Mouse (Mus musculus) layer of hippocampus, postnatal 36 days (tissue): ENCODE results near the gene Adamts8. TPM values are rescaled to one million over a fixed set of nuclear protein-coding genes. Genes with fewer than 3 reads are reported as not detected.

Experiments
- DNase-seq, 2 experiments: peaks; one replicate each; pipeline ENCODE4 v3.0.0; 2022
- total RNA-seq, 2 experiments: library from RNA; stranded (reverse); gene quantifications; 2 replicates each; pipeline ENCODE4 v1.2.3; 2021

The Adamts8 gene
- total RNA-seq: 1 to 10 TPM; 2.9 to 4.0 TPM

DNA sequence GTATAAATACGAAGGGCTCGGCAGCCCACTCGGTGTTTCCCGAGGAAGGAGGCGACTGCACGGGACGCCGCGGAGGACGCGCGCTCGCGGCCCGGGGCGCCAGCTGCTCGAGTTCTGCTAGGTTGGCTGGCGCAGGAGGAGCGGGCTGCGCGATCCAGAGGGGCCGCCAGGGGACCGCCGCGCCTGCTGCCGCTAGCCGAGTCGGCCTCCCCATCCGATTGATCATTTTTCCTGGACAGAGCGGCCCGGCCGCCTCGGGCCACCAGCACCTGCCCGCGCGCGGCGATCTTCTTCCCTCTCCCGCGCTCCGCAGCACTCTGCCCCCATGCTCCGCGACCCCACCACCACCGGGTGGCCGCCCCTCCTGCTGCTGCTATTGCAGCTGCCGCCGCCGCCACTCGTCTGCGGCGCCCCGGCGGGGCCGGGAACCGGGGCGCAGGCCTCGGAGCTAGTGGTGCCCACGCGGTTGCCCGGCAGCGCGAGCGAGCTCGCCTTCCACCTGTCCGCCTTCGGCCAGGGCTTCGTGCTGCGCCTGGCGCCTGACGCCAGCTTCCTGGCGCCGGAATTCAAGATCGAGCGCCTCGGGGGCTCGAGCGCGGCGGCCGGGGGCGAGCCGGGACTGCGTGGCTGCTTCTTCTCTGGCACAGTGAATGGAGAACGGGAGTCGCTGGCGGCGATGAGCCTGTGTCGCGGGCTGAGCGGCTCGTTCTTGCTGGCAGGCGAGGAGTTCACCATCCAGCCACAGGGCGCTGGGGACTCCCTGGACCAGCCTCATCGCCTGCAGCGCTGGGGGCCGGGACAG lies at the start of gene Adamts8:
Adamts8 (plus strand) TSS at position 51 of the 802 bp plus-strand sequence.
- peak; percentile 37 to 46 for DNase-seq

GRCm38 (mm10) chr9:30895618-30896017 lies 46.7 kb upstream of the Adamts8 start:
- no peak for DNase-seq

DNA sequence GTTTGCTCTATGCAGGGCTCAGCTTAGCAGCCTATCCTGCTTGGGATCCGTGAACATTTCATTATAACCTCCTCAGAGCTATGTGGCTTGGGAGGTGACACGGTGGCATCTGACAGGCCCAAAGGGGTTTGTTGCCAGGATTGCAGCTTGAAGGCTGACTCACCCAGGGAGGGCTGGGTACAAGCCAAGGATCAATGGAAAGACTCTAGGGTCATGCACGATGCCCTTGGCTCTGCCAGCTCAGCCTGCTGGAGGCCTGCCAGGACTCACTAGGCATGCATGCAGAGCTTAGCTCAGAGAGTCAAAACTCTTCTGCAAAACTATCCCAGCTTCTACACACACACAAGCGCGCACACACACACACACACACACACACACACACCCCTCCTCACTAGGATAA lies 45.6 kb upstream of the Adamts8 start:
- peak in 1 of 2 experiments; percentile 17 for DNase-seq

GRCm38 (mm10) chr9:30897169-30897568 lies 45.2 kb upstream of the Adamts8 start:
- no peak for DNase-seq

- no peak for DNase-seq
Measured at GRCm38 (mm10) chr9:30902152-30902551, 40.2 kb upstream of the Adamts8 start.

GRCm38 (mm10) chr9:30902641-30903040 lies 39.7 kb upstream of the Adamts8 start:
- no peak for DNase-seq

DNA sequence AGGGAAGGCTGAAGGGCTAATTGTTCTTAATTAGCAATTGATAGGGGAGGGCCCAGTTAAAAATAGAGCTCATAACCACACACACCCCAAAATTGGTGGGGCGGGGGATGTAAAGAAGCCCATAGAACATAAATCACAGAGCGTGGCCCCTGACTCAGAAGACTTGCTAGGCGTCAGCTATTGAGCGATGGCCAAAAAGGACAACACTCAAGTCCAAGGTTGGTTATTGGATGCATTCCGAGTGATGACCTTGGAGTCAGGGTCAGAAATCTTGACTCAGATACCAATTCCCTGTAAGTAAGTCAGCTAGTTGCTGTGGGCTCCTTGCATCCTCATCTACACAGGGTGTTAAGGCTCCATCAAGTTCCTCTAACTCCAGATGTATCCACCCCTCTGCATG lies 39.1 kb upstream of the Adamts8 start:
- no peak for DNase-seq

GRCm38 (mm10) chr9:30905861-30906260 lies 36.5 kb upstream of the Adamts8 start:
- DNase-seq: no peak

- DNase-seq: no peak
Measured at GRCm38 (mm10) chr9:30906426-30906825, 35.9 kb upstream of the Adamts8 start.

DNA sequence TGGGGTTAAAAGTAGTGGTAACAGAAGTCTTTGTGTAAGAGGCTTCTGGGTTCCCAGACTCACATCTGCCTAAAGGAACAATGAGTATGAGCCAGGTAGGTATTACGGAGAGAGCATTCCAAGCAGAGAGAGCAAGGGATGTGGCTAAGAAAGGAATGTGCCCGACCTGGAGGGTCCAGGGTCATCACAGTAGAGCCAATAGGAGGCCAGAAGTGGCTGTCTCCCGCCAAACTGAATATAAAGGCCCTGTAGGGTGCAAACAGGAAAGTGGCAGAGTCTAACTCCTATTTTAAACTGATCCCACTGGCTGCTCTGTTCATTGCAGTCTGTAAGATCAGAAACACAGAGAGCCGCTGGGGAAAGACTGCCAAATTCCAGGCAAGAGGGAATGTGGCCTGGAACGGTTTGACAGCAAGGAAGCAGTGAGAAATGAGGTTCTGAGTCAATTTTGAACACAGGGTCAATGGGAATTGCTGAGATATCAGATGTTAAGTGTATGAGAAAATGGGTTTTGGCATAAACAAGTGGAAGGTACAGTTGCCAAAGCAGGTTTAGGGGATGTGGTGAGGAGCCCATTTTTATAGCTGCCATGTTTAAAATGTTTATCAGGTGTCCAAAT lies 34.6 kb upstream of the Adamts8 start:
- DNase-seq: no peak

DNA sequence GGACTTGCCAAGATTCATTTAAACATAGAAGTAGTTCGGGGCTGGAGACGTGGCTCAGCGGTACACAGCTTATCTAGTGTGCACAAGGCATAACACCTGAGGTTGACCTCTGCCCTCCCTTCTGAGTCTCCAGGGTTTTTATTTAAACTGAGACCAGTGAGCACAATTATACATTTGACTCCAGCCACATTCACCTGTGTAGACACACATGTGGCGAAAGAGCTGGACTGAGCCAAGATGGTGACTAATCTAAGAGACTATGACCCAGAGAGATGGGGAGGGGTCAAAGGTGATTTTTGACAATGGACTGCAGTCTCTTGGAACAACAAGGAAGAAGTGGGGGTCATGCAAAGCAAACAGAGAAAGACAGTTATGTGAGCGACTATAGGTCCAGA lies 34.1 kb upstream of the Adamts8 start:
- DNase-seq: no peak

DNA sequence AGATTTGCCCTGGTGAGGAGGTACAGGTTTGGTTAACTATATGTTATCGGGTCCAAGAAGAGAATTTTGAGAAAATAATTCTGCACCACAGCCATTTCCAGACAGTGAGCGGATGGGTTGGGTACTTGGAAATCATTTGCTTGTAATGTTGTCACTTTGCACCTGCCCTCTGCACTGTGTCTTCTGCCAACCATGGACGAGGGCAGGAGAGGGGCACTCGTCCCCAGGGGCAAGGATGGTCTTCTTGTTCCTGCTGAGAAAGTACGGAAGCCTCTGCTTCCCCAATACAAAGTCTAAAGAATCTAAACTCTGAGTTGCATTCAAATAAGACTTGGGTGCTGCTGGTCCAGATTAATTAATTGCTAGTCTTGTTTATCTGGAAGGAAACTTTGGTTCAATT lies 33.4 kb upstream of the Adamts8 start:
- DNase-seq: no peak

DNA sequence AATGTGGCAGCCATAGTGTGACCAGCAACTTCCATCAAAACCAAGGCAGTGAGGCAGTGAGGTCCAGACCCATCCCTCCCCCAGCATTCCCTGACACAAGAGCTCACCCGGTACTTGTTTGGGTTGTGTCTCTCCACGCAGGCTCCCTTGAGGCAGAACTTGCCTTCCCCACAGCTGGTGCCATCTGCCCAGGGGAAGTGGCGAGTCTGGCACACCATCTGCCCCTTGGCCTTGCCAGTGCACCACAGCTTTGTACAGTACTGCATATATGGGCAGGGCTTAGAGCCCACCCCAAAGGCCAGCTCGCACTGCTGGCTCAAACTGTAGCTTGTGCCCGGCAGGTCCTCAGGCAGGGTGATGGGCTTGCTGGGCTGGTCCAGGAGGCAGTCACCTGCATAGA lies 31.9 kb upstream of the Adamts8 start:
- no peak for DNase-seq

- no peak for DNase-seq
Measured at GRCm38 (mm10) chr9:30912161-30912560, 30.2 kb upstream of the Adamts8 start.

- DNase-seq: no peak
Measured at GRCm38 (mm10) chr9:30913429-30913828, 28.9 kb upstream of the Adamts8 start.

DNA sequence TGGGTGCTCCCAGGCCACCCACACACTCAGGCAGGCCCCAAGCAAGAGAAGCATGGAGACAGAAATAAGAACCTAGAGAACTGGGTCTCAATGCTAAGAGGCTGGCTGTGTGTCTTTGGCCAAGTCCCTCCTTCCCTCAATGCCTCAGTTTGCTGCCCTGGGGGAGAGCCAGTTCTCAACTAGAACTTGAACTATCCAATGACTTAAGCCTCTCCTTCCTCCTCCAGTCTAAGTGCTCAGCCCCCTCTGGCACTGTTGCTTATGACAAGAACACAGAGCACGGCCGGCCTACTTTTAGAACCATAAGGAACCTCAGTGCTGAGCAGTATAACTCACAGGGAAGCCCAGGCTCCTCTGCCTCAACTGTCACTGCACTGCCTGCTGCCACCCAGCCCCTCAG lies 28.1 kb upstream of the Adamts8 start:
- no peak for DNase-seq

DNA sequence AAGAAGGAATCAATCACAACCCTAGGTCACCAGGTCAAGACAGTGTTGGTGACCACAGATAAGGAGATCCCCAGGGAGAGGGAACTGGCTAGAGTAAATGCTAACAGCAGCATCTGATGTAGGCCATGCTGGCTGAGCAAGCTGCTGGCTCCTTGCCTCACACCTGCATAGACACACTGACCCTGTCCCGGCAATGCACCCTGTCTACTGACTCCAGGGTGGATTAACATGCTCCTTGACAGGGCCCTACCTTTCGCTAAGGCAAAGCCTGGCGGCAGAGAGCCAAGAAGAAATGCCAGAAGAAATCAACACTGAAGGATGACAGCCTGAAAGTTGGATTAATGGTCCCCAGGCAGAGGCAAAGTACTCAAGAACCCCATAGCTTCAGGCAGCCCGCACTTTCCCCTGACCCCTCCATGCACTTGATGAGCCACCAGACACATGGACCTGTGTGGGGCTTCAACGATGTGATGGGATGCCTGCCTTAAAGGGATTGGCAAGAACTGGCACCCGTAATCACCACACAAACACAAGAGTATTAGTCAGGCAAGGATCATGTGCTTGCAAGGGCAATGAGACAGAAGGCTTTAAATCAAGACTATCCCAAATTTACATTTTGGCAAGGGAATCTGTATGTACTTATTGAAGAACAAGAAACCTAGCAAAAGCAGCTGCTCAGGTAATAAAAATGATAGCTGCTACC lies 25.9 kb upstream of the Adamts8 start:
- no peak for DNase-seq

DNA sequence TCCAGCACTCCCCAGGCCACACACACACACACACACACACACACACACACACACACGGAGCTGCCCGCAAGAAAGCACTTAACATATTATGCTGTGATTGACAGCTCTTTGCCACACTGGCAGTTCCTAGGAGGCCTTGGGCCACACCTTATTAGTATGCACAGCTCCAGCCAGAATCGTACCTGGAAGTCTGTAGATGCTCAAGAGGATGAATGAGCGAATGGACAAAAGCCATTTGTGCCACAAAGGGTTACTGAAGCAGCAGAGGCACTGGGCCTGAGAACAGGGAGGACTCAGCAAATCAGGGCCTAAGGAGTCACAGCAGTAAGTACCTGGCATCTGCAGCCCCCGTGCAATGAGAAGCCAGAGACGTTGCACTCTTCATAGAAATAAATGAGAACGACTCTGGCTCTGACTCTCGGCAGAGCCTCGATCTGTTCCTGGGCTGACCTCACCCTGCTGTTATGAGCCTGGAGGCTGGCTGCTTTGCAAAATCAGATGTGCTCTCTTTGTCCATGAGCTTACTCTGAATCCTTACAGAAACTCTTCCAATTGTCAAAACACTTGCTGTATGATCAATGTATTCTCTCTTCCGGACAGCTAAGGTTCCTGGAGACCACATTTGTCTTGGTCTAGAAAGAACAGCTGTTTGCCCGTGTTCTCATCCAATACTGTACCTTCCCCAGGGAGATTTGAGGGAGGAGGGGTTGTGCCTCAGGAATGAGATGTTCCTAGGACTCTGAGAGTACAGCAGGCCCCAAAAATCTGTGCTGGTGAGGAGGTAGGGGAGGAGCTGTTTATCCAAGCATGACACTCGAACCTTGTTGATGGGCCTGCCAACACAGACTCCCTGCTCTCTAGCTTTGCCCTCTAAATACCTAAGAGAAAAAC lies 23.7 kb upstream of the Adamts8 start:
- DNase-seq: no peak

DNA sequence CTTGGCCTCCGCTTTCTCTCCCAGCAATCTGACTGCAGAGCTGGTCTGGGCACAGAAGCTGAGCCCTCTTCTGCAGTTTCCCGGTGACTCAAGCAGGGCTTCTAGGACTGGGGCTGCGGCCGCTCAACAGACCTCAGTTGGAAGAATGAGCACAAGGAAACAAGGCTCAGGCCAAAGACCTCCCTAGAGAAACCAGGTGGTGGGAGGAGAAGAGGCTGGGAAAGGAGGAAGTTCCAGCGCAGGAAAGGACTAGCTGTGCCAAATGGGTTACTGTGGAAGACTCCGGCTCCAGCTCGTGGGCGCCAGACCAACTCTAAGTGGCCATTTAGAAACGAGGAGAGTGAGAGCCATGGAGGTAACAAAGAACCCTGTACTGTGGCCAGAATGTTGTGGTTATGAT lies 22.7 kb upstream of the Adamts8 start:
- no peak for DNase-seq

DNA sequence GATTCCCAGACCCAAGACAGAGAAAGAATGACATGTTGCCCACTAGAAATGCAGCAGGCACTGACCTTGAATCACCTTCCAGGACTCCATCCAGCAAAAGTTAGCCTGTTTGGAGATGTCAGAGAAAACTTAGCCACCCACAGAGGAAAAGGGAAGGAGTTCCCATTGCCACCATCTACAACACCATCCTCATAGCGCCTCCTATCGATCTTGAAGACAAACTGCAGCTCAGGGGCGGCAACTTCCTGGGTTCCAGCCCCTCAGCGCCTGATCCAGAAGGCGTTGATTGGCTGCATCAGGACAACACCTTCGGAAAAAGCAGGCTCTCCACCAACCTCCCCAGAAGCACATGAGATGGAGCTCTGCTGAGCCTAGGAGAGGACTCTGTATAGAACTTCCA lies 21.6 kb upstream of the Adamts8 start:
- DNase-seq: no peak

DNA sequence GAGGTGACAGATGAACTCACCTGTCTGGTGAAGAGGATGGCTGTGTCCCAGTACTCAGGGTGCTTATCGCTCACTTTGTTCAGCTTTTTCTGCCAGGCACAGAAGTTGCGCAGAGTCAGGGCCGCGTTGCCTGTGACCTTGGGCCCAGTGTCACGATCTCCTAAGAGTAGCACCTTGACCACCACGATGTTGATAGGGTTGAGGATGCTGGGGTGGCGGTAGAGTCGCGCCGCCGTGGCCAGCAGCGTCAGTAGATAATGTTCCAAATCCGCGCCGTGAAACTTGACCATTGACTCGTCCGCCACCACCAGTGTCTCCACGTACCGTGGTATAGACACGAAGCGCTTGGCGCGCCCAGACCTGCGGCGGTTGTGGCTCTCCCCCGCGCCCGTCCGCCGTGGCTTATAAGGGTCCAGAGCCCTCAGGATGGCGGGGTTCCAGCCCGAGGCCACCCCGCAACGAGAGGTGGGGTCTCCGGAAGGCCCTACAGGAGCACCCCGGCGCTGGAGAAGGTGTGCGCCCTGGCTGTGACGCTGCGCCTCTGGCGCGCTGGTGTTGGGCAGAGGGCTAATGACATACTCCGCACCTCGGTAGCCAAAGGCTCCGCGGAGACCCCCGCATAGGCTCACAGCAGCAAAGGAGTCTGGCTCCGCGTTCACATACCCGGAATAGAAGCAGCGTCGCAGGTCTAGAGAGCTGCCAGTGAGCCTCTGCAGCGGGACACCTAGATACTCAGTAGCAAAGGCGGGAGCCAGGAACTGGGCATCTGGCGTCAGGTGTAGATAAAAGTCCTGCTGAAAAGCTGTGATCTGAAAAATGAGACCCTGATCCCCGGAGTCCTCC lies 20.9 kb upstream of the Adamts8 start:
- no peak for DNase-seq
